Mouse (Mus musculus): Measurements from ENCODE around the gene Thra. TPM values are rescaled to one million over a fixed set of nuclear protein-coding genes. Genes with fewer than 3 reads are reported as not detected.

The Thra gene
- polyA plus RNA-seq, 1 experiment, result 19.8 TPM

- H3K36me3 ChIP-seq (ENCODE audit: control insufficient read depth, insufficient read depth, low read length), result no peaks in the 10 kb centered on the region
- H3K27me3 ChIP-seq (ENCODE audit: control insufficient read depth, insufficient read depth, low read length), result no peaks in the 10 kb centered on the region
- DNase-seq (ENCODE audit: low read depth in 1 of 2, low spot score in 2 of 2), result no peak
- peaks cover 30% of the 10 kb centered on the region for H3K4me1 ChIP-seq (ENCODE audit: control insufficient read depth, insufficient read depth, insufficient read length)
- H3K27ac ChIP-seq (ENCODE audit: insufficient read depth, low read length), result no peak overlapping the region
- WGBS, result 71% methylated on average over 9 of the region's 9 CpGs
- no peak overlapping the region for H3K4me3 ChIP-seq (ENCODE audit: extremely low read depth, insufficient read depth, insufficient read length)
- TF ChIP-seq CTCF (IDR thresholded peaks at IDR 0.05; ENCODE audit: extremely low read depth, insufficient read depth, insufficient read length, insufficient replicate concordance), result no peak
- no peak for TF ChIP-seq POLR2A (IDR thresholded peaks at IDR 0.05; ENCODE audit: low read depth, low read length)
Measured at GRCm38 (mm10) chr11:98743655-98744345, 3.4 kb downstream of the Thra start.

- 80% methylated on average over 7 of the region's 7 CpGs for WGBS
- no peak for DNase-seq (ENCODE audit: low read depth in 1 of 2, low spot score in 2 of 2)
- no peaks in the 10 kb centered on the region for H3K27me3 ChIP-seq (ENCODE audit: control insufficient read depth, insufficient read depth, low read length)
- peaks cover 30% of the 10 kb centered on the region for H3K4me1 ChIP-seq (ENCODE audit: control insufficient read depth, insufficient read depth, insufficient read length)
- no peak overlapping the region for H3K4me3 ChIP-seq (ENCODE audit: extremely low read depth, insufficient read depth, insufficient read length)
- no peak for TF ChIP-seq CTCF (IDR thresholded peaks at IDR 0.05; ENCODE audit: extremely low read depth, insufficient read depth, insufficient read length, insufficient replicate concordance)
- no peak for TF ChIP-seq POLR2A (IDR thresholded peaks at IDR 0.05; ENCODE audit: low read depth, low read length)
- no peaks in the 10 kb centered on the region for H3K36me3 ChIP-seq (ENCODE audit: control insufficient read depth, insufficient read depth, low read length)
- no peak overlapping the region for H3K27ac ChIP-seq (ENCODE audit: insufficient read depth, low read length)
Measured at GRCm38 (mm10) chr11:98744456-98745019, 4.1 kb downstream of the Thra start.

- Histone ChIP-seq H3K27me3 (ENCODE audit: control insufficient read depth, insufficient read depth, low read length) (no peaks in the 10 kb centered on the region), H3K4me1 (ENCODE audit: control insufficient read depth, insufficient read depth, insufficient read length) (peaks cover 37% of the 10 kb centered on the region), H3K36me3 (ENCODE audit: control insufficient read depth, insufficient read depth, low read length) (no peaks in the 10 kb centered on the region), H3K27ac (ENCODE audit: insufficient read depth, low read length) (no peak overlapping the region), H3K4me3 (ENCODE audit: extremely low read depth, insufficient read depth, insufficient read length) (no peak overlapping the region)
- WGBS, result 54% methylated on average over 12 of the region's 12 CpGs
- no peak for TF ChIP-seq POLR2A (IDR thresholded peaks at IDR 0.05; ENCODE audit: low read depth, low read length)
- no peak for TF ChIP-seq CTCF (IDR thresholded peaks at IDR 0.05; ENCODE audit: extremely low read depth, insufficient read depth, insufficient read length, insufficient replicate concordance)
- no peak for DNase-seq (ENCODE audit: low read depth in 1 of 2, low spot score in 2 of 2)
Measured at GRCm38 (mm10) chr11:98745932-98746853, 5.8 kb downstream of the Thra start.

- Histone ChIP-seq H3K27ac (ENCODE audit: insufficient read depth, low read length) (0 out of 2 replicates have a peak overlapping the region, but pooled peaks have one; percentile 4), H3K27me3 (ENCODE audit: control insufficient read depth, insufficient read depth, low read length) (no peaks in the 10 kb centered on the region), H3K4me3 (ENCODE audit: extremely low read depth, insufficient read depth, insufficient read length) (peak overlapping the region; percentile 44), H3K36me3 (ENCODE audit: control insufficient read depth, insufficient read depth, low read length) (no peaks in the 10 kb centered on the region), H3K4me1 (ENCODE audit: control insufficient read depth, insufficient read depth, insufficient read length) (peaks cover 40% of the 10 kb centered on the region)
- peak in 1 of 2 experiments; percentile 56 for DNase-seq (ENCODE audit: low read depth in 1 of 2, low spot score in 2 of 2)
- no peak for TF ChIP-seq CTCF (IDR thresholded peaks at IDR 0.05; ENCODE audit: extremely low read depth, insufficient read depth, insufficient read length, insufficient replicate concordance)
- TF ChIP-seq POLR2A (IDR thresholded peaks at IDR 0.05; ENCODE audit: low read depth, low read length), result no peak
- WGBS, result 2% methylated on average over 19 of the region's 19 CpGs
Measured at GRCm38 (mm10) chr11:98746855-98747693, 6.6 kb downstream of the Thra start.

GRCm38 (mm10) chr11:98747804-98748505 lies 7.5 kb downstream of the Thra start:
- no peak for DNase-seq (ENCODE audit: low read depth in 1 of 2, low spot score in 2 of 2)
- H3K4me1 ChIP-seq (ENCODE audit: control insufficient read depth, insufficient read depth, insufficient read length), result peaks cover 38% of the 10 kb centered on the region
- no peaks in the 10 kb centered on the region for H3K36me3 ChIP-seq (ENCODE audit: control insufficient read depth, insufficient read depth, low read length)
- H3K27ac ChIP-seq (ENCODE audit: insufficient read depth, low read length), result no peak overlapping the region; the same call in 1 of the 2 replicates
- no peaks in the 10 kb centered on the region for H3K27me3 ChIP-seq (ENCODE audit: control insufficient read depth, insufficient read depth, low read length)
- H3K4me3 ChIP-seq (ENCODE audit: extremely low read depth, insufficient read depth, insufficient read length), result no peak overlapping the region
- TF ChIP-seq CTCF (IDR thresholded peaks at IDR 0.05; ENCODE audit: extremely low read depth, insufficient read depth, insufficient read length, insufficient replicate concordance), result no peak
- TF ChIP-seq POLR2A (IDR thresholded peaks at IDR 0.05; ENCODE audit: low read depth, low read length), result no peak
- 27% methylated on average over 6 of the region's 6 CpGs for WGBS

Data from spleen, adult 2 months (tissue).